Mouse (Mus musculus) yolk sac, embryonic 10.5 days (tissue): ENCODE measurements around the gene Ywhae.
A peak's percentile ranks its signal among the peaks of the same experiment; 100 is the strongest.

Experiments
- DNase-seq: peaks from one replicate; pipeline ENCODE4 v3.0.0-alpha.2; 2017; ENCODE audit warnings: low spot score

The Ywhae gene

DNA sequence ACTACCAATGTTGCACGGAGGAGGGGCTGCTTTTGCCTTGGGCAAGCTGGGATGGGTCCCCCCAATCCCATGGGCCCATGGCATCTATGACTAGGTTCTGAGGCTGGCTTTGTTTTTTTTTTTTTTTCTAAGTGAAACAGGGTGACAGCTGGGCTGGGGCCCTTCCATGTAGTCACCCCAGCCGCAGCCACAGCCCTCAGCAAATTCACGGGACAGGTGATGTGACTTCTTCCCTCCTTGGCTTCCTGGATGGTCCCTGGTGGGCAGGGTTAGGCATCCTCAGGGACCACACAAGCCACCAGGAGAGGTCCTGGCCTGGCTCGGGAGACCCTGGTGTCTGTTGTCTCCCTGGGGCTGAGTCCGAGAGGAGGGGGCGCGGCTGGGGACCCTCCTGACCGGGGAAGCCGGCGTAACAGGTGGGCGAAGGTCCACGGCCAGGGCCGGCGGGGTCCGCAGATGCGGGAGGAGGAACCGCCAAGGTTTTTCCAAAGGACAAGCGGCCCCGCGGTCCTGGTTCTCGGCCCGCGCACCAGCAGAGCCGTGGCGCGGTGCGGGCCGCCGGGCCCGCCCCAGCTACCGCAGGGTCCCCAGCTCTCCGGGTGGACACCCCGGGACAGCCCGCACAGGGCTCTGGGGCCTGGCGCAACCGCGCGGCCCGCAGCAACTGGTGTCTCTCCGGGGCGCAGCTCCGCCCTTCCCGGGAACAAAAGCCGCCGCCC lies 62.1 kb downstream of the Ywhae start:
- DNase-seq, result no peak

DNA sequence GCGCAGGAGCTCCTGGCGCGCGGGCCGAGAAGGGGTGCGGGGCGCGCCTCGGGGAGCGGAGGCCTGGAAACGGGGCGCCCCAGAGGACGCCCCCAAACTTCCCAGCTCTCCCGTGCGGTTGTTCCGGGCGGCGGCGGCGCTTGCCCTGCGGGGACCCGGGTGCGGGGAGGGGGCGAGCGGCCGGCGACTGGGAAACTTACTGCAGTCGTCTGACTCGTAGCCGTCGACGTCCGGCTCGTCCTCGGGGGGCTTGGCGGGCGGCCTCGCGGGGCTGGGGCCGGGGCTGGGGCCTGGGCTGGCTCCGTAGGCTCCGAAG lies 62.6 kb downstream of the Ywhae start:
- no peak for DNase-seq

DNA sequence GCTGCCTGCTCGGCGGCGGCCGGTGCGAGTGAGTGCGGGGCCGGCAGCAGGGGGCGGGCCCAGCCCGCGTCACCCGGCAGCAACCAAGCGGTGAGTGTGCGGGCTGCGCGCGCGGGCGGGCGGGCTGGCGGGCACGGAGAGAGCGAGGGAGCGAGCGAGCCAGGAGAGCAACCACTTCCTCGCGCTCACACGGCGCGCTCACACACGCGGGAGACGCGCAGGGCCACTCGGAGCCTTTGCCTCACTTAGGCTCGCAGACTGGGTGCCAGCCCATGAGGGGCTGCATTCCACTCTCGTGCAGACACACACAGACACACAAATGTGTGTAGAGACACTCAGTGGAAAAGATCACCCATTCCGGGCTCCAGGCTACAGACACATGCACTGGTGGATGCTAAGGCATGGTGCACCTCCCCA lies 63.4 kb downstream of the Ywhae start, which contains the start of gene Doc2b:
Doc2b (minus strand) TSS at position 21 of the 417 bp plus-strand sequence.
- no peak for DNase-seq

DNA sequence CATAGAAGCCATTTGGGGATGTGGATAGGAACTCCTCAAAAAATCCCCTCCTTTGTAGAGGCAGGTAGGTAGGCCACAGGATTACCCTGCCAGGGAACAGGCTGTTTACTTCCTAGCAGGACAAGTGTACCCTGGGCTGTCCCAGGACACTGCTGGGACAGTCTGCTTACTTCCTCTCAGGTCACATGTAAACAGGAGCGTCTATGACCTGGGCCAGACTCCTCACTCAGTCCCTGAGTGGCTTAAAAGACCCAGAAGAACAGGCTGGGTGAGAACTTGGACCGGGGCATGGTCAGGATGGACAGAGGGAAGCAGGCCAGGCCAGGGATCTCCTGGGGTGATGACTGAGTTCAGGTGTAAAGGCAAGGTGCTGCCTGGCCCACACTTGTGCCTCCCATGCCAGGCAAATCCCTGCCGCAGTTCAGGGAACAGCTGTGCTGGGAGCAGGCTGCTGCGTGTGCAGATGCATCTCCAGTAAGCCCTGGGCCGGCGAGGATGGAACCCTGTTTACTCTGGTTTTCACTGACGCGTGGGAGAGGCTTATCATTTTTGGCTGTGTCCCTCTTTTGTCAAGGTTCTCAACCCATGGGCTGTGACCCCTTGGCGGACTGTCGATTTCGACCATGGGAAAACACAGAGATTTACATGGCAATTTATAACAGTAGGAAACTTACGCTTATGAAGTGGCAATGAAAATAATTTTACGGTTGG lies 64.0 kb downstream of the Ywhae start:
- no peak for DNase-seq

DNA sequence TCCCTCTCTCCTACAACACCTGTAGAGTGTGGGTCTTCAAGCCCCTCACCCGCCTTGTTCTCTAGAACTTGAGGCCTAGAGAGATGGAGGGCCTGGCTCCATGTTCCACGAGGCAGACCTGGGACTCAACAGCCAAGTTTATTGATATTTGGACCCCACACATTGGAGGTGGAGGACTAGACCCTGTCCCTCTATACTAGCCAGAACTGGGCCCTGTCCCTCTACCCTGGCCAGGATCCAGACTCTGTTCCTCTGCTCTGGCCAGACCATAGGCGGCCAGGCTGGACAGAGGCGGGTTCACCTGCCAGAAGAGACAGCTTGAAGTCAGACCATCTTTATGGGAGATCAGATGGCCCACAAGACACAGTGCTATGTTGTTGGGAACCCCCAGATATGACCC lies 68.7 kb downstream of the Ywhae start:
- no peak for DNase-seq

DNA sequence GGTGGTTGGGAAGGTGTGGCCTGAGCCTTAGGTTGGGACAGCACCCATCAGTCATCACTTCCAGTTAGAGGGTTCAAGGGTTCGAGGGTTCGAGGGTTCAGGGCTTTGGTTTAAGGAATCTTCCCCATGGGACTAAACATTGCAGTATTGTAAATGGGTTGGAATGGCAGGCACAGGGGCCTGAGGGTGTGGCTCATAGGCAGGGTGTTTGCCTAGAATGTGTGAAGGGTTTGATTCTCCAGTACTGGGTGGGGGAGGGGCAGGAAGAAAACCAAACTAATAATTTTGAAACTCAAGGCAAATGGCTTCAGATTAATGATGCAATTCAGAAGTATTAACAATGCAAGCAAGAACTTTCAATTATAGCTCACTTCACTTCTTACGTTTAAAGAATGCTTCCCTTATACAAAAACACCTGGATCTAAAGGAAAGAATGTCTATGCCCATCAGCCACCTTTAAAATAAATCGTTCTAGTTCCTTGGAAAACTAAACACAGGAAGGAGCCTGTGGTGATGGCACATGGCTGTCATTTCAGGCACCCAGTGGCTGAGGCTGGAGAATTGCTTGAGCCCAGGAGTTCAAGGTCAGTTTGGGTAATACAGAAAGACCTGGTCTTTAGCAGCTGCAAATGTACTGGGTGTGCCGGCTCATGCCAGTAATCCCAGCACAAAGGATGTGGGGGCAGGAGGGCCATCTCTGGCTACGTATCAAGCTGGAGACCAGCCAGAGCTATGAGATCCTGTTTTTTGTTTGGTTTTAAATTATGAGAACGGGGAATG lies 69.3 kb downstream of the Ywhae start:
- DNase-seq, result no peak

DNA sequence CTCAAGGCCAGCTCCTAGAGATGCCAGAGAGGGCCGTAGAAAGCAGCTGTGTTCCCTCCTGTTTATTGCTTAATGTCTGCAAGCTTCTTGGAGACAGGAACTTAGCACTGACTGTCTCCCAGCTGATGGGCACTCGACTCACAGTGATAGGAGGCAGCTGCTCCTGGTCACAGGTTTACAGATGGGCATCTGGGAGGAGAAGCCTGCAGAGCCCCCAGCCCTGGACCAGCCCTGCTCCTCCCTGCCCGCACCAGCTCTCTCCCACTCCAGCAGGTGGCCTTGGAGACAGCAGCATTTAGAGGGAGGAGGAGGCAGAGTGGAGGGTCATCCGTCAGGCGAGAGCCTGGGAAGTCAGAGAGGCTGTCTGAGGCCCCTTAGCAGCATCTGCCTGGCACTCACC lies 74.8 kb downstream of the Ywhae start:
- no peak for DNase-seq

DNA sequence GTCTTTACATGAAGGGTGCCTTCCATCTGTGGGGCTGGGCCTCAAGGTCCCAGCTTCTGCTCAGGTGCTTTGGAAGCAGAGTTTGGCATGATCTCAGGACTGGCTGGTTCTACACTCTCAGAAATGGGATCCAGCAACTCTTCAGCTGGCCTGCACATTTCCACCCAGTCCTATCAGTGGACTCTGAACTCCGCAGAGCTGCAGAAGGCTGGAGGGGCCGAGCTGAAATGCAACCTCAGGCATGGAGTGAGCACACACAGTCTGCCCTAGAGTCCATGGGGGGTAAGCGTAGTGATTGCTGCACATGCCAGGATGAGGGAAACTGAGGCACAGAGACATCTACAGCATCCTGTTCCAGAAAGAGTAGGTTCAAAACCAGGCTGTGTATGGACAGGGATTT lies 77.9 kb downstream of the Ywhae start:
- peak; percentile 16 for DNase-seq

DNA sequence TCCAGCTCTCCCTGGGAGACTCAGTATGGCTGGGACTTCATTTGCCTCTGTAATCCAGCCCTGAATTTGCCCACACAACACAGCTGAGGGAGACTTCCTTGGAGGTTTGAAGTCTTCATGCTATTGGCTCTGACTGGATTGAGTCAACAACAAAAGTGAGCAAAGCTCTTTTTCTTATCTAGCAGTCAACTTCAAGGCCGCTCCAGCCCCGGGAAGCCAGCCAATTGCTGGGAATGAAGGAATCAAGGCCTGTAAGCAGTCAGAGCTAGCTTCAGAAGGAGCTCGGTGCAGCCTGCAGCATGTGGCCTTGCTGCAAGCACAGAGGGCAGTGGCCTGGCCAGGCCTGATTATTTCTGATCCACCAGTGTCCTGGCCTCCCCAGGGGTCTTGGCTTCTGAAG lies 79.2 kb downstream of the Ywhae start:
- DNase-seq, result peak; percentile 72

DNA sequence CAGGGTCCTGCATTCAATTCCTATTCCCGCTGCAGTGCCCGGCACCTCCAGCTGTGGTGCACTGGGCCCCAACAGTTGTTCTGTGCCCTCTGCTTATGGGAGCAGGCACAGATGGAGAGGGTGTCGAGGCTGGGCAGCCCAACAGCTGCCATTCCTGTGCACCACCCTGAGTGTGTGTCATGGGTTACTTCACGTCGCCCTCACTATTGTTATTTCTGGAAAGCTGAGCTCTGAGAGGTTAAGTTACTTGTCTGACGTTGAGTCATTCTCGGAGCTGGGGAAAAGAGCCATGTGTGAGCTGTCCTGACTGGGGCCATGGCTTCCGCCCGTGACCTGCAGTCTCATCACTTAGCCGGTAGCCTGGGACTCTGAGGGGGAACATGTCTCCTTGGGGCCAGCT lies 80.4 kb downstream of the Ywhae start:
- DNase-seq, result no peak
